Mouse (Mus musculus) cerebellum, adult 11 months (tissue): ENCODE data around the gene Fut7.

ENCODE experiments used
- DNase-seq: peaks from one replicate; pipeline ENCODE4 v3.0.0; 2022

Fut7 gene

GRCm38 (mm10) chr2:25460551-25461309 is 37.7 kb downstream of the Fut7 start, which contains the start of gene Paxx:
Paxx (minus strand) TSS chr2:25461094.
- peak; percentile 93 for DNase-seq

GRCm38 (mm10) chr2:25461407-25461806 is 38.3 kb downstream of the Fut7 start:
- DNase-seq, result no peak

GRCm38 (mm10) chr2:25463630-25464029 is 40.6 kb downstream of the Fut7 start:
- no peak for DNase-seq

- no peak for DNase-seq
Measured at GRCm38 (mm10) chr2:25465256-25465655, 42.2 kb downstream of the Fut7 start.

GRCm38 (mm10) chr2:25465816-25466635 is 43.0 kb downstream of the Fut7 start:
- DNase-seq, result no peak

- no peak for DNase-seq
Measured at GRCm38 (mm10) chr2:25467606-25468303, 44.7 kb downstream of the Fut7 start.

GRCm38 (mm10) chr2:25468962-25469915 is 46.2 kb downstream of the Fut7 start:
- DNase-seq, result peak; percentile 70

- no peak for DNase-seq
Measured at GRCm38 (mm10) chr2:25469969-25470368, 46.9 kb downstream of the Fut7 start, which contains the start of gene Ptgds. Ptgds (minus strand) TSS chr2:25470046.

GRCm38 (mm10) chr2:25472550-25472949 is 49.5 kb downstream of the Fut7 start:
- DNase-seq, result no peak
